Mouse (Mus musculus) heart, adult 2 months (tissue): ENCODE measurements at regions not wholly inside any gene's neighbourhood (a gene's known extent, or its start where the extent isn't known, plus 50 kb on each side); places are given as distances from the start of the nearest gene placed in this dataset.
"Not testable (repeated sequence)": the region's sequence is repeated elsewhere in the genome, so short reads cannot be mapped to it uniquely, and the experiment has no call there.

Experiments used
- DNase-seq, 2 experiments: peaks; one replicate each; pipeline ENCODE4 v3.0.0; 2021
- H3K27ac ChIP-seq: fragments of 200-600 bp; 2 replicates; pipeline ENCODE4 v1.8.1; 2022
- H3K27me3 ChIP-seq: fragments of 200-500 bp; 2 replicates; pipeline ENCODE4 v1.6.1; 2012; ENCODE audit warnings: mild to moderate bottlenecking, low read length, inconsistent platforms, mixed read lengths; ENCODE audit not compliant: control insufficient read depth, insufficient read depth
- H3K36me3 ChIP-seq: fragments of 200-500 bp; 2 replicates; pipeline ENCODE4 v1.6.1; 2012; ENCODE audit warnings: low read length, inconsistent platforms; ENCODE audit not compliant: control insufficient read depth, insufficient read depth
- H3K4me1 ChIP-seq: fragments of 200-500 bp; 2 replicates; pipeline ENCODE4 v1.6.1; 2011; ENCODE audit warnings: low read length; ENCODE audit not compliant: control insufficient read depth, insufficient read depth
- H3K4me3 ChIP-seq: fragments of 200-600 bp; 2 replicates; pipeline ENCODE4 v1.8.1; 2022
- H3K79me2 ChIP-seq: fragments of 200-500 bp; replicated peaks from 2 replicates; pipeline ENCODE4 v1.6.1; 2012; ENCODE audit warnings: mild to moderate bottlenecking, inconsistent platforms, low read length, moderate library complexity, mixed read lengths; ENCODE audit not compliant: control insufficient read depth, insufficient read depth
- H3K9ac ChIP-seq: fragments of 200-500 bp; 2 replicates; pipeline ENCODE4 v1.6.1; 2012; ENCODE audit warnings: low read depth, mild to moderate bottlenecking, control low read depth, inconsistent platforms, low read length, mixed read lengths
- CTCF ChIP-seq: fragments of 200-600 bp; IDR thresholded peaks from 2 replicates; pipeline ENCODE4 v1.8.1; 2022; ENCODE audit warnings: antibody characterized with exemption, mild to moderate bottlenecking, moderate library complexity
- EP300 ChIP-seq: fragments of 200-500 bp; IDR thresholded peaks from 2 replicates; pipeline ENCODE4 v1.6.1; 2011; ENCODE audit warnings: low read depth, low read length, control low read depth; ENCODE audit not compliant: insufficient read depth
- POLR2A ChIP-seq: fragments of 200-500 bp; IDR thresholded peaks from 2 replicates; pipeline ENCODE4 v1.6.1; 2011; ENCODE audit warnings: mild to moderate bottlenecking, low read depth, low read length, control low read depth; ENCODE audit not compliant: insufficient read depth
- WGBS: fragments of 180-500 bp; shearing (Covaris S2); methylation state at CpG from one replicate; pipeline ENCODE4 v1.1.7; 2018; 5-methylcytosine and 5-hydroxymethylcytosine counted together
- intact Hi-C: fragments of 180-260 bp; cut with DNase I; formaldehyde crosslinking; loops from one replicate; pipeline ENCODE4 v1.15.1; 2025

DNA sequence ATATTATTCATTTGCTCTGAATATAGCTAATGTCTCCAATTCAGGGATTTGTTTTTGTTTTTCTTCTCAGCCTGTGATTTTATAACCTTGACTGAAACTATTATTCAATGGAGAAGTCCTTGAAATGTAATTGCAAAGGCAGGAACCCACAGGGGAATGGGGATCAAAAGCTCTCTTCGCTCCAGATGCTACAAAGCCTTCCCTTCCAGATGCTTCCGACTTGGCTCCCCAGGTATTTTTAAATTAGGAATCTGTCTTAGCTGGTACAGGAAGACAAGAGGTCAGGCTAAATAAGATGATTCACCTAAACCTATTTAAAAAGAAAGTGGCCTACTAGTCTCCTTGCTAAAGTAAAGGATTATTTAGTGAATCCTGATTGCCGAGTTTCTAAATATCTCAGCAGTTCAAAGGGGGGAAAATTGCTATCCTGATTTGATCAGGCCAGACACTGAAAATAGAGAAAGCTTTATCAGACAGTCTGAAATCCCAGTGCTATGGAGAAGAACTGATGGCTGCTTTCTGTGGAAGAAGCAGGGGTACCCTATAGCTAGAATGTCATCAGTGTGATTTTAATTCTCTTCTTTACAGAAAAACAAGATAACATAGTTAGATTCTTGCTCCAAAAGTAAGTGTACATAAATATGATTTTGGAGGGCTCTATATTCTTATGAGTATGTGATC, 1896.2 kb upstream of the Pcdh20 start:
- no peak overlapping the region for H3K9ac ChIP-seq
- TF ChIP-seq CTCF (no peak), POLR2A (no peak), EP300 (no peak)
- H3K79me2 ChIP-seq: no peaks in the 10 kb centered on the region
- no peaks in the 10 kb centered on the region for H3K4me1 ChIP-seq
- H3K4me3 ChIP-seq: no peak overlapping the region
- H3K36me3 ChIP-seq: no peaks in the 10 kb centered on the region
- no peak for DNase-seq
- intact Hi-C loops: no loop called here
- no peaks in the 10 kb centered on the region for H3K27me3 ChIP-seq
- no peak overlapping the region for H3K27ac ChIP-seq
- WGBS: 67% methylated on average over 3 of the region's 3 CpGs

DNA sequence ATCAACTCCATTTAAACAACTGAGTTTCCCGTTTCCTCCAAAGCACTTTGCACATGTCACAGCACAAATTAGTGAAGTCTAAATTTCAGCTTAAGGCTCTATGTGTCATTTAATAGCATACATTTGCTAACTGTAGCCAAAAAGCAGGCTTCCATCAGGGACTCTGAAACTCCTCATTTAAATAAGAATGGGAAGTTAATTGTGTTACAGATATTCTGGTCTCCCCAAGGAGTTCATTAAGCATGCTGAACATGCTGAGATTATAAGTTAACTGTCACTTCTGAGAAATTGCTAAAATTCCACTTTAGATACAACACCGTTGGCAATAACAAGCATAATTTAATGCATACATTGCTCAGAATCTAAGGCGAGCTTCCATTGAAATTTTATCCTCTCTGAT, 1863.3 kb upstream of the Pcdh20 start:
- no peak overlapping the region for H3K27ac ChIP-seq
- no peaks in the 10 kb centered on the region for H3K27me3 ChIP-seq
- no peak overlapping the region for H3K9ac ChIP-seq
- intact Hi-C loops: no loop called here
- H3K79me2 ChIP-seq: no peaks in the 10 kb centered on the region
- no peak overlapping the region for H3K4me3 ChIP-seq
- no peaks in the 10 kb centered on the region for H3K36me3 ChIP-seq
- 53% methylated on average over 3 of the region's 3 CpGs for WGBS
- no peaks in the 10 kb centered on the region for H3K4me1 ChIP-seq
- TF ChIP-seq POLR2A (no peak), EP300 (no peak)
- DNase-seq: no peak

DNA sequence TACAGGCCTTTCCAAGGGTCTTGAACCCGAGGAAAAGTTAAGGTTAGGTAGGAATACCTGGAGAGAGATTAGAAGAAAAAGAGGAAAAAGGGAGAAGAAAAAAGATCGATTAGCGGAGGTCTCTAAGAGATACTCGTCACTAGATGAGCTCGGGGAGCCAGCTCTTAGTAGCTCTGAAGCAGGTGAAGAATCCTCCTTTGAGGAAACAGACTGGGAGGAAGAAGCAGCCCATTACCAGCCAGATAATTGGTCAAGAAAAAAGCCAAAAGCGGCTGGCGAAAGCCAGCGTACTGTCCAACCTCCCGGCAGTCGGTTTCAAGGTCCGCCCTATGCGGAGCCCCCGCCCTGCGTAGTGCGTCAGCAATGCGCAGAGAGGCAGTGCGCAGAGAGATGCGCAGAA, 1824.3 kb upstream of the Pcdh20 start:
- H3K79me2 ChIP-seq, H3K4me3 ChIP-seq, H3K4me1 ChIP-seq, intact Hi-C loops, H3K36me3 ChIP-seq, H3K27ac ChIP-seq, H3K27me3 ChIP-seq, H3K9ac ChIP-seq: not testable (repeated sequence)
- DNase-seq: peak; percentile 9 to 23
- 91% methylated on average over 17 of the region's 18 CpGs for WGBS

DNA sequence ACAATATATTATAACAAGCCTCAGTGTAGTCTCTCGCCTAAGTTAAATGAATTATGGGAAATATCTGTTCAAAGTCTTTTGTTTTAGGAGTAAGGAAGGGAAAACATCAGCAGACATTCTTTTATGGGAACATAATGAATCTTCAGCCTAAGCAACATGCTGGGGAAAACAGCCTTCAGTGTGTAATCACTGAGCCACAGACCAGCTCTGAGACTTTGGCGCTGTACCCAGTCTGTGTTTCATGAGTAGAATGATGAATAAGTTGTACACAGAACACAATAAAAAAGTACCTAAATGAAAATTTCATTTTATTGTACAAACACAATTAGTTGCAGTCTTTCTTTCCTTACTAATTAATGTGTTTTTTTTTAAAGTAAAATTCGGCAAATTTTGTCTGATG, 1774.8 kb upstream of the Pcdh20 start:
- Histone ChIP-seq H3K27ac (no peak overlapping the region), H3K4me3 (no peak overlapping the region), H3K79me2 (no peaks in the 10 kb centered on the region), H3K27me3 (no peaks in the 10 kb centered on the region), H3K9ac (no peak overlapping the region), H3K4me1 (no peaks in the 10 kb centered on the region), H3K36me3 (no peaks in the 10 kb centered on the region)
- DNase-seq: no peak
- 81% methylated on average over 3 of the region's 3 CpGs for WGBS
- intact Hi-C loops: no loop called here
- TF ChIP-seq POLR2A (no peak), EP300 (no peak), CTCF (no peak)

DNA sequence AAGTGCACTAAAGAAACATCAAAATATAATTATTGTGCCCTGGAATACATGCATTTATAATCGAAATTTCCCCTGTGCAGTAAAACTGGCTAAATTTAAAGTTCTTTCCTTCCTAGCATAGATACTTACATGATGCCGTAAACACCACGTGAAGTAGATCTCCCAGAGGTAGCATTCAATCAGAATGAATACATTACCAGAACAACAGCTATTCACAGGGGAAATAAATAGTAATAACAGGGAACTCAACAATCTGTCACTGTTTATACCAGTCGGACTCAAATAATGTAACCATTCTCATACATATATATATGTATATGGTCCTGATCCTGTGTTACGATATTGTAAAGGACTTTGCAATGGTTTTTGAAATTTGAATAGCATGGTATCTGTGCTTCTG, 1761.5 kb upstream of the Pcdh20 start:
- intact Hi-C loops: no loop called here
- Histone ChIP-seq H3K4me3 (no peak overlapping the region), H3K79me2 (no peaks in the 10 kb centered on the region), H3K27ac (no peak overlapping the region), H3K36me3 (no peaks in the 10 kb centered on the region), H3K9ac (no peak overlapping the region), H3K4me1 (no peaks in the 10 kb centered on the region), H3K27me3 (no peaks in the 10 kb centered on the region)
- TF ChIP-seq EP300: no peak
- TF ChIP-seq CTCF: no peak
- TF ChIP-seq POLR2A: no peak
- 75% methylated on average over 5 of the region's 5 CpGs for WGBS
- DNase-seq: no peak

DNA sequence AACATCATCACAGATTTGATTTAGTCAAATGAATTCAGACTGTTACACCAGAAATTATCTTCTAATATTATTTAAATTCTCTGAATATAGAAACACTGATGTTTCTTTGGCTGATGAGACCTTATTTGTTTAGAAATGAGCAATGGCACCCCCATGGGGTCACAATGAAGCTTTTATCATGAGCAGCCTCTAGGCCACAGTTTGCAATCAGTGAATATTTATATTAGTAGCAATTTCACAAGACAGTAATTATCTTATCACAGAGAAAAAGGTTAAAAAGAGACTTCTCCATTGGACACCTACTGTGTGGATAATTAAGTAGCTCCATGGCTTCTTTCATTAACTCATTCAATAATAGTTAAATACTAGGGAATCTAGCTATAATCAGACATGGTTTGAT, 1729.1 kb upstream of the Pcdh20 start:
- DNase-seq: no peak

More for the DNA sequence above, 1729.1 kb upstream of the Pcdh20 start:
- TF ChIP-seq CTCF (no peak), EP300 (no peak), POLR2A (no peak)
- intact Hi-C loops: no loop called here
- no peak overlapping the region for H3K27ac ChIP-seq
- no peaks in the 10 kb centered on the region for H3K27me3 ChIP-seq
- H3K79me2 ChIP-seq: no peaks in the 10 kb centered on the region
- no peaks in the 10 kb centered on the region for H3K4me1 ChIP-seq
- H3K9ac ChIP-seq: no peak overlapping the region
- H3K4me3 ChIP-seq: no peak overlapping the region
- H3K36me3 ChIP-seq: no peaks in the 10 kb centered on the region
